Mouse (Mus musculus): Measurements from ENCODE around the gene Slc25a1.

- no peak for TF ChIP-seq CTCF (IDR thresholded peaks at IDR 0.05; ENCODE audit: low read depth)
- no peak for TF ChIP-seq EP300 (IDR thresholded peaks at IDR 0.05; ENCODE audit: low read depth)
These were observed 5.9 kb downstream of the Slc25a1 start for GRCm38 (mm10) chr16:17922163-17922538.
